Mouse (Mus musculus): ENCODE results near the gene Hs6st1. TPM values are rescaled to one million over a fixed set of nuclear protein-coding genes. Genes with fewer than 3 reads are reported as not detected.

Hs6st1 gene
- polyA plus RNA-seq, 1 experiment from 2014 or later = 27.7 TPM

DNA sequence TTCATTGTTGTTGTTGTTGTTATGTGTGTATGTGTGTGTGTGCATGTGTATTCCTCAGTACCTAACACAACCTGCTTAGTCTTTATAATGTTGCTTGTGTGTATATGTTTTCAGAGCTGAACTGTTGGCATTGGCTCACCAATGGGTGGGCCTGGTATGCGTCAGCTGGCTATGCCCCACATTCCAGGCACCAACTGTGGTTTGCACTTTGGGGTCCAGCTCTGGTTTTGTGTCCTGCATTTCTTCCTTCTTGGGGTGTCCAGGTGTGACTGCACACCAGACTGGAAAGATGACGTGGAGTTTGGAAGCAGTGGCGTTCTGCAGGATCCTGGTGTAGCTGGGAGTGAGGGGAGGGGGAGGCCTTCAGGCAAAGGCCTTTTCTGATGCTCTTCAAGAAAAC lies 50.8 kb downstream of the Hs6st1 start:
- Histone ChIP-seq H3K4me3 (ENCODE audit: low read depth, low read length) (no peak overlapping the region), H3K9ac (ENCODE audit: low read length) (no peak overlapping the region), H3K27me3 (ENCODE audit: control insufficient read depth, insufficient read depth, low read length) (no peaks in the 10 kb centered on the region), H3K4me2 (ENCODE audit: low read depth) (no peak overlapping the region), H3K27ac (ENCODE audit: low read depth, low read length) (no peak overlapping the region), H3K36me3 (ENCODE audit: control insufficient read depth, insufficient read depth, low read length) (no peaks in the 10 kb centered on the region), H3K4me1 (ENCODE audit: control insufficient read depth, insufficient read depth, low read length) (no peaks in the 10 kb centered on the region), H3K9me3 (ENCODE audit: control insufficient read depth, low read length) (no peaks in the 10 kb centered on the region)
- WGBS = 92% methylated on average over 3 of the region's 3 CpGs
- no peak for DNase-seq (ENCODE audit: low spot score)
- no peak for ATAC-seq (ENCODE audit: insufficient read depth, low FRiP score, low TSS enrichment)

DNA sequence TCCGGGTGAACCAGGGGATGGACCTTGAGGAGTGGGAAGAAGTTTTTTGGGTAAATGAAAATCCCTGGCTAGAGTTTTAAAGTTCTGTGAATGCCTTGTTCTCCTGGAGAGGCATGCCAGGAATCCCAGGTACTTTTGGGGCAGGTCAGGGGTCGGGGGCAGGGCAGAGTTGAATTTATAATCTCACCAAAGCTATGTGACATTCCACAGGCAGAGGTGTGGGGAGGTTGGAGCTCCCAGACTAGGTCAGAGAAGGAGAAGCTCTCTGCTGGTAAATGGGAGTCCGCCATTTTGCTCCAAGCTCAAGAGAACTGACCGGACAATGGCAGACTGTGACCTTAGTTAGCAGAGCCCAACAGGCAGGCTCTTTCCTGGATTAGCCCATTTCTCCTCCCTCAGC lies 51.2 kb downstream of the Hs6st1 start:
- Histone ChIP-seq H3K27me3 (ENCODE audit: control insufficient read depth, insufficient read depth, low read length) (no peaks in the 10 kb centered on the region), H3K4me1 (ENCODE audit: control insufficient read depth, insufficient read depth, low read length) (no peaks in the 10 kb centered on the region), H3K4me2 (ENCODE audit: low read depth) (no peak overlapping the region), H3K9ac (ENCODE audit: low read length) (no peak overlapping the region), H3K36me3 (ENCODE audit: control insufficient read depth, insufficient read depth, low read length) (no peaks in the 10 kb centered on the region), H3K9me3 (ENCODE audit: control insufficient read depth, low read length) (no peaks in the 10 kb centered on the region), H3K27ac (ENCODE audit: low read depth, low read length) (no peak overlapping the region), H3K4me3 (ENCODE audit: low read depth, low read length) (no peak overlapping the region)
- ATAC-seq (ENCODE audit: insufficient read depth, low FRiP score, low TSS enrichment) (no peak), DNase-seq (ENCODE audit: low spot score) (no peak)
- WGBS = 90% methylated on average over 4 of the region's 4 CpGs

DNA sequence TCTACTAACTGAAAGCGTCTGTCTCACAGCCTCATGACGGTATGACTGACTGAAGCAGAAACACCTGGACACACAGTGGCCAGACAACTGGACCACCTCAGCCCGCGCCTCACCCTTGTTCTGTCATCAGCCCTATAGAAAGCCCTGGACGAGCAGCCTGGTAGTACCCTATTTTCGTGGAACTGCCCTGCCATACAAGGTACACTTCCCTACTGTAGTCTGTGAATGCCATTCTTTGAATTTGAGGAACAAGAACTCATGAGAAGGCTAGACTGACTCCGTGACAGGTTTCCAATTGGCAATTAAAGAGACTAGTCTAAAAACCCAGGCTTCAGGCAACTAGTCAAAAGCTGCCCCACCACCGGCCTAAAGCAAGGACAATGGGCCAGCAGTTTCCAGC lies 53.0 kb downstream of the Hs6st1 start:
- no peaks in the 10 kb centered on the region for H3K4me1 ChIP-seq (ENCODE audit: control insufficient read depth, insufficient read depth, low read length)
- no peaks in the 10 kb centered on the region for H3K27me3 ChIP-seq (ENCODE audit: control insufficient read depth, insufficient read depth, low read length)
- 85% methylated on average over 8 of the region's 8 CpGs for WGBS
- no peak overlapping the region for H3K27ac ChIP-seq (ENCODE audit: low read depth, low read length)
- no peak overlapping the region for H3K9ac ChIP-seq (ENCODE audit: low read length)
- DNase-seq (ENCODE audit: low spot score) = no peak
- ATAC-seq (ENCODE audit: insufficient read depth, low FRiP score, low TSS enrichment) = no peak
- H3K4me3 ChIP-seq (ENCODE audit: low read depth, low read length) = no peak overlapping the region
- H3K36me3 ChIP-seq (ENCODE audit: control insufficient read depth, insufficient read depth, low read length) = no peaks in the 10 kb centered on the region
- H3K4me2 ChIP-seq (ENCODE audit: low read depth) = no peak overlapping the region
- H3K9me3 ChIP-seq (ENCODE audit: control insufficient read depth, low read length) = no peaks in the 10 kb centered on the region

DNA sequence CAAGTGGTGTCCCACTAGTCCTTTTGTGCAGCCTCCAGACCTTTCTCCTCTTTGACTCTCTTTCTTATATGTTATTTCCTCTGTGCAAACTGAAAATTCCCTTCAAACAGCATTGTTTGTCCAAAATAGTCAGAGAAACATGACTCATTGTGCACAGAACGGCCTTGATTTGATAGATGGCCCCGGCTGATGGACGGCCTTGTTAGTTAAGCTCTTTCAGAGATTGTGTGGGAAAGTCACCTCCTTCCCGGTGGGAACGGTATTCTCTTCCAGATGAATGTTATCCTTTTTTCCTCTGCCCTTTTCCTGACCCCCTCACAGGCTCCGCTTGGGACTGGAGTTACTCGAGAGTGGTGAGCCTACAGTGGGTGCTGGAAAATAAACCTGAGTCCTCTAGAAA lies 56.9 kb downstream of the Hs6st1 start:
- ATAC-seq (ENCODE audit: insufficient read depth, low FRiP score, low TSS enrichment) = no peak
- WGBS = 51% methylated on average over 7 of the region's 7 CpGs
- H3K4me3 ChIP-seq (ENCODE audit: low read depth, low read length) = no peak overlapping the region

DNA sequence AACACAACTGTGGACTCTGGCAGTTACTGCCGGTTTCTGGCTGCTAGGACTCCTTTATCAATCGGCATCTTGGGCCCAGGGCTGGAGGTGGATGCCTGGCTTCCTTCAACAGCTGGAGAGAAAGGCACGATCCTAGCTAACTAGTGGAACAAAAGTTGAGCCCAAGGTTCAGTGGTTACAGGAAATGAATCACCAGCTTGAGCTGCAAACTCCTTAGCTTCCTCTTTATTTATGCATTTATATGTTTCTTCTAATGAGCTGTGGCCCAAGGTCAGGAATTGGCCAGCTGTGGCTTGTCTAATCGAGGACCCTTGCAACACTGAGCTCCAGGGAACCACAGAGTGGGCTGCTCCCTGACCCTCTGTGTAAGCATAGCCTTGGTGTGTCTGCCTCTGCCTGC lies 60.9 kb downstream of the Hs6st1 start:
- H3K4me1 ChIP-seq (ENCODE audit: control insufficient read depth, insufficient read depth, low read length) = no peaks in the 10 kb centered on the region
- DNase-seq (ENCODE audit: low spot score) = no peak
- 72% methylated on average over 4 of the region's 4 CpGs for WGBS

More for the DNA sequence above, 56.9 kb downstream of the Hs6st1 start:
- no peak for DNase-seq (ENCODE audit: low spot score)
- no peaks in the 10 kb centered on the region for H3K9me3 ChIP-seq (ENCODE audit: control insufficient read depth, low read length)
- no peak overlapping the region for H3K27ac ChIP-seq (ENCODE audit: low read depth, low read length)
- H3K4me2 ChIP-seq (ENCODE audit: low read depth) = no peak overlapping the region
- H3K36me3 ChIP-seq (ENCODE audit: control insufficient read depth, insufficient read depth, low read length) = no peaks in the 10 kb centered on the region
- no peaks in the 10 kb centered on the region for H3K4me1 ChIP-seq (ENCODE audit: control insufficient read depth, insufficient read depth, low read length)
- no peak overlapping the region for H3K9ac ChIP-seq (ENCODE audit: low read length)
- no peaks in the 10 kb centered on the region for H3K27me3 ChIP-seq (ENCODE audit: control insufficient read depth, insufficient read depth, low read length)

GRCm38 (mm10) chr1:36129881-36130280 lies 61.7 kb downstream of the Hs6st1 start:
- no peaks in the 10 kb centered on the region for H3K4me1 ChIP-seq (ENCODE audit: control insufficient read depth, insufficient read depth, low read length)
- DNase-seq (ENCODE audit: low spot score) (no peak), ATAC-seq (ENCODE audit: insufficient read depth, low FRiP score, low TSS enrichment) (no peak)
- no peak overlapping the region for H3K9ac ChIP-seq (ENCODE audit: low read length)
- H3K36me3 ChIP-seq (ENCODE audit: control insufficient read depth, insufficient read depth, low read length) = no peaks in the 10 kb centered on the region
- WGBS = 91% methylated on average over 8 of the region's 8 CpGs
- no peaks in the 10 kb centered on the region for H3K9me3 ChIP-seq (ENCODE audit: control insufficient read depth, low read length)
- H3K4me3 ChIP-seq (ENCODE audit: low read depth, low read length) = no peak overlapping the region
- H3K27ac ChIP-seq (ENCODE audit: low read depth, low read length) = no peak overlapping the region
- H3K4me2 ChIP-seq (ENCODE audit: low read depth) = no peak overlapping the region
- H3K27me3 ChIP-seq (ENCODE audit: control insufficient read depth, insufficient read depth, low read length) = no peaks in the 10 kb centered on the region

More for the DNA sequence above, 60.9 kb downstream of the Hs6st1 start:
- Histone ChIP-seq H3K9me3 (ENCODE audit: control insufficient read depth, low read length) (no peaks in the 10 kb centered on the region), H3K27ac (ENCODE audit: low read depth, low read length) (no peak overlapping the region), H3K4me3 (ENCODE audit: low read depth, low read length) (no peak overlapping the region), H3K9ac (ENCODE audit: low read length) (no peak overlapping the region), H3K36me3 (ENCODE audit: control insufficient read depth, insufficient read depth, low read length) (no peaks in the 10 kb centered on the region), H3K27me3 (ENCODE audit: control insufficient read depth, insufficient read depth, low read length) (no peaks in the 10 kb centered on the region), H3K4me2 (ENCODE audit: low read depth) (no peak overlapping the region)
- ATAC-seq (ENCODE audit: insufficient read depth, low FRiP score, low TSS enrichment) = no peak

- H3K27me3 ChIP-seq (ENCODE audit: control insufficient read depth, insufficient read depth, low read length) = no peaks in the 10 kb centered on the region
- no peaks in the 10 kb centered on the region for H3K4me1 ChIP-seq (ENCODE audit: control insufficient read depth, insufficient read depth, low read length)
- ATAC-seq (ENCODE audit: insufficient read depth, low FRiP score, low TSS enrichment) (no peak), DNase-seq (ENCODE audit: low spot score) (no peak)
- WGBS = 90% methylated on average over 4 of the region's 4 CpGs
- H3K9ac ChIP-seq (ENCODE audit: low read length) = no peak overlapping the region
- H3K36me3 ChIP-seq (ENCODE audit: control insufficient read depth, insufficient read depth, low read length) = no peaks in the 10 kb centered on the region
- H3K9me3 ChIP-seq (ENCODE audit: control insufficient read depth, low read length) = no peaks in the 10 kb centered on the region
- no peak overlapping the region for H3K4me3 ChIP-seq (ENCODE audit: low read depth, low read length)
- no peak overlapping the region for H3K27ac ChIP-seq (ENCODE audit: low read depth, low read length)
- H3K4me2 ChIP-seq (ENCODE audit: low read depth) = no peak overlapping the region
Observed at GRCm38 (mm10) chr1:36130307-36131035, 62.3 kb downstream of the Hs6st1 start.

DNA sequence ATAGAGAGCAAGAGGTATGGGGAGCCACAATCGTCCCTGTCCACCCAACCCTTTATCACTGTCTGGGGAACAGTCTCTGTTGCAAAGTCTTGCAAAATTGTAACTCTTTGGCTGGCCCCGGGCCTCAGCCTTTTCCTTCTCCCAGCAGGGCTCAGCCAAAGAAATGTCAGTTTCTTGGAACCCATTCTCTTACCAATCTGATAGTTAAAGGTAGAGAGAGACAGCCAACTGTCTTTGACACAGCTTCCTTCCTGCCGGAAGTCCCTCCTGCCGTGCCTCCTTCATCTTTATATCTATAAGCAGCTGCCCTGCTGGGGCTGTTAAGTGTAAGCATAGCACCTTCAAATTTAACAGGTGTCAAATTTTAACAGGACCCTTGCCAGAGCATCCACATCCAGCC lies 63.0 kb downstream of the Hs6st1 start:
- no peak overlapping the region for H3K4me2 ChIP-seq (ENCODE audit: low read depth)
- no peak for DNase-seq (ENCODE audit: low spot score)
- WGBS = 67% methylated on average over 4 of the region's 4 CpGs
- no peak overlapping the region for H3K9ac ChIP-seq (ENCODE audit: low read length)
- H3K27ac ChIP-seq (ENCODE audit: low read depth, low read length) = no peak overlapping the region
- no peaks in the 10 kb centered on the region for H3K36me3 ChIP-seq (ENCODE audit: control insufficient read depth, insufficient read depth, low read length)
- H3K4me3 ChIP-seq (ENCODE audit: low read depth, low read length) = no peak overlapping the region
- no peak for ATAC-seq (ENCODE audit: insufficient read depth, low FRiP score, low TSS enrichment)
- H3K4me1 ChIP-seq (ENCODE audit: control insufficient read depth, insufficient read depth, low read length) = no peaks in the 10 kb centered on the region
- no peaks in the 10 kb centered on the region for H3K27me3 ChIP-seq (ENCODE audit: control insufficient read depth, insufficient read depth, low read length)
- H3K9me3 ChIP-seq (ENCODE audit: control insufficient read depth, low read length) = no peaks in the 10 kb centered on the region

DNA sequence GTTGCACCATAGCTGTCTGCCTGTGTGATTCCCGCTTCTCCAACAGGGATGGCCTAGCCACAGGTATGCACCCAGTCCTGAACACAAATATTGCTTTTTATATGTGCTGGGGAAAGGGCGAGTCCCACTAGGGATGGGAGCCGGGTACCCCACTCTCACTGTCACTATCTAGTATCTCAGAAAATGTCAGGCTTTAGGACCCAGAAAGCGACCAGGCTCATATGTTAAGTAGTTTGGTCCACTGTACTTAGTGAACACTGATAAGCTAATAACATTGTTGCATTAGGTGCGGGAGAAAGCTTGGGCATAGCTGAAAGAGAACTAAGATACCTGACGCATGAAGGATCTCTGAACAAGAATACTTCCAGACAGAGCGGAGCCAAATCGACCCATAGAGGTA lies 63.6 kb downstream of the Hs6st1 start:
- H3K4me2 ChIP-seq (ENCODE audit: low read depth) = no peak overlapping the region
- H3K9ac ChIP-seq (ENCODE audit: low read length) = no peak overlapping the region
- no peaks in the 10 kb centered on the region for H3K27me3 ChIP-seq (ENCODE audit: control insufficient read depth, insufficient read depth, low read length)
- ATAC-seq (ENCODE audit: insufficient read depth, low FRiP score, low TSS enrichment) (no peak), DNase-seq (ENCODE audit: low spot score) (no peak)
- H3K4me1 ChIP-seq (ENCODE audit: control insufficient read depth, insufficient read depth, low read length) = no peaks in the 10 kb centered on the region
- H3K9me3 ChIP-seq (ENCODE audit: control insufficient read depth, low read length) = no peaks in the 10 kb centered on the region
- no peak overlapping the region for H3K4me3 ChIP-seq (ENCODE audit: low read depth, low read length)
- H3K27ac ChIP-seq (ENCODE audit: low read depth, low read length) = no peak overlapping the region
- H3K36me3 ChIP-seq (ENCODE audit: control insufficient read depth, insufficient read depth, low read length) = no peaks in the 10 kb centered on the region
- 77% methylated on average over 8 of the region's 8 CpGs for WGBS

Measured in neural tube, embryonic 11.5 days (tissue).